Mouse (Mus musculus) forebrain, embryonic 15.5 days (tissue): ENCODE results near the gene Trp53bp2. TPM values are rescaled to one million over a fixed set of nuclear protein-coding genes. Genes with fewer than 3 reads are reported as not detected.

Source experiments
- ATAC-seq: fragments of 200-750 bp; cut with Nextera tagmentation; replicated peaks from 2 replicates; pipeline ENCODE4 v1.8.0; 2017; ENCODE audit warnings: mild to moderate bottlenecking, moderate TSS enrichment, moderate library complexity
- H3K27ac ChIP-seq: fragments of 300-500 bp; sonication (generic); replicated peaks from 2 replicates; pipeline ENCODE4 v1.5.1; 2015; ENCODE audit warnings: mild to moderate bottlenecking, inconsistent platforms
- H3K27me3 ChIP-seq: fragments of 300-500 bp; sonication (generic); 2 replicates; pipeline ENCODE4 v1.6.1; 2015; ENCODE audit warnings: inconsistent platforms
- H3K36me3 ChIP-seq: fragments of 300-500 bp; sonication (generic); 2 replicates; pipeline ENCODE4 v1.6.1; 2015; ENCODE audit warnings: mild to moderate bottlenecking, inconsistent platforms
- H3K4me1 ChIP-seq: fragments of 300-500 bp; sonication (generic); 2 replicates; pipeline ENCODE4 v1.6.1; 2015; ENCODE audit warnings: inconsistent platforms
- H3K4me2 ChIP-seq: fragments of 300-500 bp; sonication (generic); replicated peaks from 2 replicates; pipeline ENCODE4 v1.6.1; 2015; ENCODE audit warnings: mild to moderate bottlenecking, inconsistent platforms
- H3K4me3 ChIP-seq: fragments of 300-500 bp; sonication (generic); 2 replicates; pipeline ENCODE4 v1.5.1; 2015; ENCODE audit warnings: mild to moderate bottlenecking, inconsistent platforms
- H3K9ac ChIP-seq: fragments of 300-500 bp; sonication (generic); replicated peaks from 2 replicates; pipeline ENCODE4 v1.6.1; 2015; ENCODE audit warnings: mild to moderate bottlenecking, inconsistent platforms
- H3K9me3 ChIP-seq: fragments of 300-500 bp; sonication (generic); 2 replicates; pipeline ENCODE4 v1.6.1; 2016; ENCODE audit warnings: inconsistent platforms
- WGBS: fragments of 180-500 bp; shearing (Covaris S2); methylation state at CpG from one replicate; pipeline ENCODE4 v1.1.7; 2015; ENCODE audit warnings: mixed read lengths; 5-methylcytosine and 5-hydroxymethylcytosine counted together
- polyA plus RNA-seq: library from polyadenylated mRNA; unstranded; fragments of >200 nt; fragmentation: Nextera tagmentation; extraction: Ambion mirVana; gene quantifications from 2 replicates; pipeline ENCODE4 v1.2.1, GENCODE M21; 2015

Trp53bp2 gene
- polyA plus RNA-seq, 1 experiment from 2014 or later, result 26.5 TPM

DNA sequence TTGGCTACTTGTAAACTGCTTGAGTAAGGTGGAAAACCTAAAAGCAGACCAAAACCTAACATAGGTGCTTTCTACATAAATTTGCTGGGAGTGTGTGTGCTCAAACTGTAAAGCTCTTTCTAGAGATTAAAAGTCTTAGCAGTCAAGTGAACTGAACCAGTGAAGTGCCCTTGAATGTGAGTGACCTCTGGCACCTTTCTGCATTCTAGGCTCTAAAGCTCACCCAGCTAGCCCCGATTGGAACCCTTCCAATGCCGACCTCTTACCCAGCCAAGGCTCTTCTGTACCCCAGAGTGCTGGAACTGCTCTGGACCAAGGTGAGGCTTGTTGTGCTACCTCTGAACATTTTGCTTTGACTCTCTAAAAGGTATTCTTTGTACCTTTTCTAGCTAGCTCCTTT, 35.1 kb downstream of the Trp53bp2 start:
- Histone ChIP-seq H3K27me3 (no peaks in the 10 kb centered on the region), H3K9ac (no peak overlapping the region), H3K9me3 (no peaks in the 10 kb centered on the region), H3K36me3 (peaks cover 72% of the 10 kb centered on the region), H3K4me3 (no peak overlapping the region), H3K4me2 (no peak overlapping the region), H3K27ac (no peak overlapping the region), H3K4me1 (no peaks in the 10 kb centered on the region)
- ATAC-seq, result no peak
- WGBS, result 84% methylated on average over 2 of the region's 2 CpGs

DNA sequence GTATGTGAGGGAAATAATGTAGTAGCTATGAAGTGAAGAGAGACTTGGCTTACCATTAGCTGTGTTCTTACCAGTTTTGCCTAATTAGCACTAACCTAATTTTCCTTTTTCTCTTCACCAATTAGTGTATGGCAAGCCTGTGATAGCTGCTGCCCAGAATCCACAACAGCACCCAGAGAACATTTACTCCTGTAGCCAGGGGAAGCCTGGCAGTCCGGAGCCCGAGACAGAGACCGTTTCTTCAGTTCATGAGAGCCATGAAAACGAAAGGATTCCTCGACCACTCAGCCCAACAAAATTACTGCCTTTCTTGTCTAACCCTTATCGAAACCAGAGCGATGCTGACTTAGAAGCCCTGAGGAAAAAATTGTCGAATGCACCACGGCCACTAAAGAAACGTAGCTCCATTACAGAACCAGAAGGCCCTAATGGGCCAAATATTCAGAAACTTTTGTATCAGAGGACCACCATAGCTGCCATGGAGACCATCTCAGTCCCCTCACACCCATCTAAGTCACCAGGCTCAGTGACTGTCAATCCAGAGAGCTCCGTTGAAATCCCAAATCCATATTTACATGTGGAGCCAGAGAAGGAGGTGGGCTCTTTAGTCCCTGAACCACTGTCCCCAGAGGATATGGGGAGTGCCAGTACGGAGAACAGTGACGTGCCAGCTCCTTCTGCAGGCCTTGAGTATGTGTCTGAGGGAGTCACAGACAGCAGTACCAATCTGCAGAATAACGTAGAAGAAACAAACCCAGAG, 39.5 kb downstream of the Trp53bp2 start:
- H3K9ac ChIP-seq, result no peak overlapping the region
- 91% methylated on average over 14 of the region's 14 CpGs for WGBS
- peaks cover 63% of the 10 kb centered on the region for H3K36me3 ChIP-seq

DNA sequence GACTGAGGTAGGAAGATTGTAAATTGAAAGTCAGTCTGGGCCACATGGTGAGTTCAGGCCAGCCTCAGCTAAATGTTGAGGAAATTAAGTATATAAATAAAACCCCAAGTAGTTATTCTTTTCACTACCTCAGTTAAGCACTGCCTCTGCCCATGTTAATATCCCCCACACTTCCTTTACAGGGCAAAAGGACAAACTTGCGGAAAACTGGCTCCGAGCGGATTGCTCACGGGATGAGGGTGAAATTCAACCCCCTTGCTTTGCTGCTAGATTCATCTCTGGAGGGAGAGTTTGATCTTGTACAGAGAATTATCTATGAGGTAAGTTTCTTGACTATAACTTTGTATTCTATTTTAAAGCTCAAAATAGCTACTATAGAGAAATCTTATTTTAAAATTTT, 43.5 kb downstream of the Trp53bp2 start:
- peaks cover 49% of the 10 kb centered on the region for H3K36me3 ChIP-seq
- no peak for ATAC-seq
- H3K4me1 ChIP-seq, result no peaks in the 10 kb centered on the region
- no peaks in the 10 kb centered on the region for H3K27me3 ChIP-seq
- no peak overlapping the region for H3K27ac ChIP-seq
- WGBS, result 94% methylated on average over 4 of the region's 4 CpGs
- no peak overlapping the region for H3K9ac ChIP-seq
- no peak overlapping the region for H3K4me3 ChIP-seq
- H3K9me3 ChIP-seq, result no peaks in the 10 kb centered on the region
- no peak overlapping the region for H3K4me2 ChIP-seq

More for the DNA sequence above, 39.5 kb downstream of the Trp53bp2 start:
- Histone ChIP-seq H3K4me1 (no peaks in the 10 kb centered on the region), H3K4me2 (no peak overlapping the region), H3K9me3 (no peaks in the 10 kb centered on the region), H3K27me3 (no peaks in the 10 kb centered on the region), H3K4me3 (no peak overlapping the region), H3K27ac (no peak overlapping the region)
- ATAC-seq, result no peak

DNA sequence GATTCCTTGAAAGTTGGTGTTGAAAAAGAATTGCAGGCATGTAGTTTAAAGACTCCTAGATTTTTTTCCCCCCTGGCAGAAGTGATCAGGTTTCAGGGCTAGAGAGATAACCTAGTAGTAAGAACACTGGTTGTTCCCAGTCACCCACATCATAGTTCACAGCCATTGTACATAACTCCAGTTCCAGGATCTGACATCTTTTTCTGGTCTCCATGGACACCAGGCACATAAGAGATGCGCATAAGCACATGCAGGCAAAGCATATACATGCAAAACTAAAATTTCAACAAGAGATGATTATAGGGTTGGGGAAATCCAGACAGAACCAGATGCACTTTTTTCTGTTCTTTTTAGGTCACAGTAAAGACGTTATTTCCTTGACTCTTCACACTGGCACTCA, 46.1 kb downstream of the Trp53bp2 start:
- H3K9me3 ChIP-seq, result no peaks in the 10 kb centered on the region
- H3K4me3 ChIP-seq, result no peak overlapping the region
- H3K27me3 ChIP-seq, result no peaks in the 10 kb centered on the region
- 79% methylated on average over 2 of the region's 2 CpGs for WGBS
- no peak overlapping the region for H3K4me2 ChIP-seq
- peaks cover 39% of the 10 kb centered on the region for H3K36me3 ChIP-seq
- no peak overlapping the region for H3K9ac ChIP-seq
- H3K27ac ChIP-seq, result no peak overlapping the region
- no peaks in the 10 kb centered on the region for H3K4me1 ChIP-seq
- no peak for ATAC-seq

DNA sequence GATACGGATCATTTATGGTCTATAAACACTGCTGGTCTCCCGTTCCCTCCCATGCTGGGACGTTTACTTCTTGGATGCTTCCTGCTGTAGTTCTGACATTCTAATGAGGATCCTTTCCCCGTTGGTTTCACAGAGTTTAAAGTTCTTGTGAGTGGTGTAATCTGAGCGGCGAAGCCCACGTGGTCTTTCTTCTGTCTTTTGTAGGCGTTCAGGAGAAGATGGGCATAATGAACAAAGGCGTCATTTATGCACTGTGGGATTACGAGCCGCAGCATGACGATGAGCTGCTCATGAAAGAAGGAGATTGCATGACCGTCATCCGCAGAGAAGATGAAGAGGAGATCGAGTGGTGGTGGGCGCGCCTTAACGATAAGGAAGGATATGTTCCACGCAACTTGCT, 49.6 kb downstream of the Trp53bp2 start:
- H3K4me2 ChIP-seq, result no peak overlapping the region
- no peak for ATAC-seq
- peaks cover 12% of the 10 kb centered on the region; the same call in 1 of the 2 replicates for H3K4me1 ChIP-seq
- no peak overlapping the region for H3K4me3 ChIP-seq
- peaks cover 38% of the 10 kb centered on the region for H3K36me3 ChIP-seq
- H3K27ac ChIP-seq, result no peak overlapping the region
- H3K9me3 ChIP-seq, result no peaks in the 10 kb centered on the region
- H3K9ac ChIP-seq, result no peak overlapping the region
- WGBS, result 78% methylated on average over 19 of the region's 19 CpGs
- H3K27me3 ChIP-seq, result no peaks in the 10 kb centered on the region

DNA sequence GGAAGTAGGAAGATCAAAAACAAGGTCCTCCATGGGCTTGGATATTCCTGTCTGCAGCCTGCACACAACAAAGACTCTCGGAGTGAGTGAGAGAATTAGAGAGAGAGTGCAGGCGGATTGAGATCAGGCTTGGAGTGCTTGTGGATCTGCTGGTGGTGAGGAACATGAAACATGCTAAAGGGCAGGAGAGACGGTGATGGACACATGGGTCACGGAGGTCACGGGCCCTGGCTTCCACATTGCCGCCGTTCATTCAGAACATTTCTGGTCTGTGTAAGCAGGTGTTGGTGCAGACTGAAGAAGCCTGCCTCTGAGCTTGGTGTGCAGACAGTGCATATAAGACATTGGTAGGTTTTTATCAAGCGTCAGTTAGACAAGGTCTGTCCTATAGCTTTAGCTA, 50.5 kb downstream of the Trp53bp2 start:
- 92% methylated on average over 8 of the region's 8 CpGs for WGBS
- H3K36me3 ChIP-seq, result peaks cover 31% of the 10 kb centered on the region
- no peaks in the 10 kb centered on the region for H3K9me3 ChIP-seq
- H3K4me3 ChIP-seq, result no peak overlapping the region
- no peak overlapping the region for H3K27ac ChIP-seq
- ATAC-seq, result no peak
- no peaks in the 10 kb centered on the region for H3K27me3 ChIP-seq
- no peak overlapping the region for H3K9ac ChIP-seq
- no peak overlapping the region for H3K4me2 ChIP-seq
- peaks cover 12% of the 10 kb centered on the region for H3K4me1 ChIP-seq

DNA sequence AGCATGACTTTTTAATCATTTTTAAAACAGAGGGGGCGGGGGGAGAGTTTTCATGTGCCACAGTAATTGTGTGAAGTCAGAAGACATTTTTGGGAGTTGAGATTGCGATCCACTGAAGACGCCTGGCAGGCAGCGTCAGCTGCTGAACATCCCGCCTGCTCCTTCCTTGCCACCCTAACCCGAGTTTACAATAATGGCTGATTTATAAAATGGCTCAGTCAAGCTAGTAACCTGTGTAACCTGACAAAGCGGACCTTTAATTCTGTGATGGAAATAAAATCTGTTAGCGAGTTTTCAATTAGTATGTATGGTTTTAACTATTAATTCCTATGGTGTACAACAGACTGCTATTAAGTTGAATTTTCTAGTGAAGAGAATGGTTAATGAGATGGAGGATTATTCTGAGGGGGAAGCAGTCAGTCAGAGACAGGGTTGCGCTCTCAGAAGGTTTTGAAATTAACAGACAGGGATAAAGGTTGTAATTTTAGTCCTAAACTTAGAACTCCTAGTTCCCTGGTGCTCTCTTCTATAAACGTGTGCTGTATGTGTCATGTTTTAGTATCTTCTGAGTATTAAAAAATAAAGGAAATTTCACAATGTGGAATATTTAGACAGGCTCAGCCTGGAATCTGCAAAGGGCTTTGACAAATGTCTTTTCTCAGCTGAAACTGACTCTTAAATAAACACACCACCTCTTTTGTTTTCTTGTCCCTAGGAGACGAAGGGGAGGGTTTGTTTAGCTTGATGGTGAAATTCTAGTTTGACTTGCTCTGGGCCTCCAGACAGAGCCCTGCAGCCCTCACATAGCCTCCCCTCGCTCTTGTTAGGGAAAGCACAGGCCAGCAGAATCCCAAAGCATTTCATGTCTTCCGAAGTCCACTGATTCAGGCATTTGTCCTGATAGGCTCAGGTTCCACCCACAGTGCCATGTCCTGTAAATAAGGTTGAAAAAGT, 51.6 kb downstream of the Trp53bp2 start:
- 76% methylated on average over 13 of the region's 13 CpGs for WGBS
- Histone ChIP-seq H3K4me1 (peaks cover 17% of the 10 kb centered on the region), H3K27ac (no peak overlapping the region; the same call in 1 of the 2 replicates), H3K9me3 (no peaks in the 10 kb centered on the region), H3K4me3 (no peak overlapping the region), H3K9ac (no peak overlapping the region), H3K4me2 (no peak overlapping the region), H3K27me3 (no peaks in the 10 kb centered on the region), H3K36me3 (peaks cover 26% of the 10 kb centered on the region)
- ATAC-seq, result no peak

DNA sequence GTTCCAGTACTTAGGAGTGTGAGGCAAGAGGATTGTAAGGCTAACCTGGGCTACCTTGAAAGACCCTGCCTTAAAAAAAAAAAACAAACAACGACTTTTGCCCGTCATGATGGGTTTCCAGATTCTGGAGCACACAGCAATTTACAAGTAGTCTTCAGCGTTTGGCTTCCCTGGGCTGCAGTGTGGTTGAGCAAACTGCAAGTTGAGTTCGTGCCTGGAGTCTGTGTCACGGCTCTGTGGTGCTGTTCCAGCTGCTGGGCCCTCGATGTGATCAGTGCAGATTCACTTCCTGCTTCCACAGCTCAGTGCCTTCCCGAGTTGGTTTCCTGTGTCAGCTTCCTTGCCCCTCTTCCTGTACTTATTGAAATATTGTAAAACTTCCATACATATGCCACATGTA, 52.3 kb downstream of the Trp53bp2 start:
- H3K4me3 ChIP-seq, result no peak overlapping the region
- peaks cover 19% of the 10 kb centered on the region for H3K36me3 ChIP-seq
- no peak overlapping the region for H3K9ac ChIP-seq
- H3K9me3 ChIP-seq, result no peaks in the 10 kb centered on the region
- no peak overlapping the region for H3K4me2 ChIP-seq
- no peak for ATAC-seq
- H3K27ac ChIP-seq, result peak overlapping the region; percentile 54; the same call in 1 of the 2 replicates
- H3K4me1 ChIP-seq, result peaks cover 18% of the 10 kb centered on the region
- WGBS, result 82% methylated on average over 7 of the region's 7 CpGs
- H3K27me3 ChIP-seq, result no peaks in the 10 kb centered on the region

DNA sequence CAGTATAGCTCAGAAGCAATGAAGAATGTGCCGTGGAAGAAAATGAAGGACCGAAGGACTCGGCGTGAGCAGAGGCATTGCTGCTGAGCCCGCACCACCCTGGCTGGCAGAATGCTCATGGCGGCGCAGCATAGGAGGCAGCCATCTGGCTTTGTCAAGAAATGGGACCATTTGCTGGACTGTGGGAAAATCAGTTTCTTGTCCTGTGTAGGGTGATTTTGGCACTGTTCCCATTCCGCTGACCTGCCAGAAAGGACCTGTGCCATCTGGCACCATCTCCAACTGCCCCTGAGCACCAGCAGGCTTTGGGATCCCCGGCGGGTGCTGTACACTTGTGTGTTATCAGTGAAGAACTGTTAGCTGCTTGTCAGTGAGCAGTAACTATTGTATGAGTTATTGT, 52.8 kb downstream of the Trp53bp2 start:
- Histone ChIP-seq H3K9me3 (no peaks in the 10 kb centered on the region), H3K36me3 (peaks cover 16% of the 10 kb centered on the region), H3K4me1 (peaks cover 18% of the 10 kb centered on the region), H3K4me2 (no peak overlapping the region), H3K9ac (no peak overlapping the region), H3K4me3 (no peak overlapping the region), H3K27ac (peak overlapping the region; percentile 54; the same call in 1 of the 2 replicates), H3K27me3 (no peaks in the 10 kb centered on the region)
- WGBS, result 56% methylated on average over 10 of the region's 10 CpGs
- ATAC-seq, result 0 out of 2 replicates have a peak, but pooled peaks have one; percentile 42

DNA sequence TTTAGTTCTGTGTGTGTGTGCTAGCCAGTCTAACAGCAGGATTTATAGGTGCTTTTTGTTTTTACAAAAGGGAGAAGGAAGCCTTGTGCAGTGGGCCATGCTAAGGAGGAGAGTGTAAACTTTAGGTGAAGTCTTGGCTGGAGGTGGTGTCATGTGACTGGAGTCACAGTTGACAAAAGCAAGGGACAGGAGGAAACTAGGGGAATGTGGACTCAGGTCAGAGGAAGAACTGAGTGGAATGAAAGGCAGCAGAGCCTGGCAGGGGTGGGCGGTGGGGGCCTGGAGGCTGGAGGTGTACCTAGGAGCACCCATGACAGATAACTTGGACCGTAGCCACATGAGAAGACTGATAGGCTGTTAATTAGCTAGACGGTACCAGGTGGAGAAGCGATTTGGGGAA, 56.3 kb downstream of the Trp53bp2 start:
- ATAC-seq, result no peak
- peaks cover 18% of the 10 kb centered on the region for H3K4me1 ChIP-seq
- H3K27me3 ChIP-seq, result no peaks in the 10 kb centered on the region
- H3K36me3 ChIP-seq, result peaks cover 31% of the 10 kb centered on the region
- no peak overlapping the region for H3K27ac ChIP-seq
- H3K9me3 ChIP-seq, result no peaks in the 10 kb centered on the region
- 56% methylated on average over 4 of the region's 4 CpGs for WGBS
- no peak overlapping the region for H3K4me2 ChIP-seq
- no peak overlapping the region for H3K4me3 ChIP-seq
- H3K9ac ChIP-seq, result no peak overlapping the region

DNA sequence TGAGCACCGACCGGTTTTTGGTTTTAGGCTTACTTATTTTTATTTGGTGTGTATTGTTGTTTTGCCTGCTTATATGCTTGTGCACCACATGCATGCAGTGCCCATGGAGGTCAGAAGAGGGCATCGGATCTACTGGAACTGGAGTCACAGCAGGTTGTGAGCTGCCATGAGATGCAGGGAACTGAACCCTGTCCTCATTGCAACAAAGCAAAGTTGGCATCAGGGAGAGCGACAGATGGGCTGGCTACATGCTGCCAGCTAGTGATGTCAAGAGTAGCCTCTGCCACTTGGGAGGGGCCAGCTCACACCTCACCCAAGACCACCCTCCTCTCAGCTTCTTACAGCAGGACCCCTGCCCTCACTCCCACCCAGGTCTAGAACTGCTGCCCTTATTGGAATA, 57.0 kb downstream of the Trp53bp2 start:
- Histone ChIP-seq H3K27ac (no peak overlapping the region), H3K4me3 (no peak overlapping the region), H3K4me2 (no peak overlapping the region), H3K9ac (no peak overlapping the region), H3K9me3 (no peaks in the 10 kb centered on the region), H3K4me1 (peaks cover 15% of the 10 kb centered on the region), H3K27me3 (no peaks in the 10 kb centered on the region), H3K36me3 (peaks cover 35% of the 10 kb centered on the region)
- WGBS, result 91% methylated on average over 4 of the region's 4 CpGs
- ATAC-seq, result no peak
